Mouse (Mus musculus) forebrain, embryonic 15.5 days (tissue): ENCODE results near the gene Utrn. TPM values are rescaled to one million over a fixed set of nuclear protein-coding genes. Genes with fewer than 3 reads are reported as not detected.

ENCODE experiments used
- ATAC-seq: fragments of 200-750 bp; cut with Nextera tagmentation; replicated peaks from 2 replicates; pipeline ENCODE4 v1.8.0; 2017; ENCODE audit warnings: mild to moderate bottlenecking, moderate TSS enrichment, moderate library complexity
- H3K27ac ChIP-seq: fragments of 300-500 bp; sonication (generic); replicated peaks from 2 replicates; pipeline ENCODE4 v1.5.1; 2015; ENCODE audit warnings: mild to moderate bottlenecking, inconsistent platforms
- H3K27me3 ChIP-seq: fragments of 300-500 bp; sonication (generic); 2 replicates; pipeline ENCODE4 v1.6.1; 2015; ENCODE audit warnings: inconsistent platforms
- H3K36me3 ChIP-seq: fragments of 300-500 bp; sonication (generic); 2 replicates; pipeline ENCODE4 v1.6.1; 2015; ENCODE audit warnings: mild to moderate bottlenecking, inconsistent platforms
- H3K4me1 ChIP-seq: fragments of 300-500 bp; sonication (generic); 2 replicates; pipeline ENCODE4 v1.6.1; 2015; ENCODE audit warnings: inconsistent platforms
- H3K4me2 ChIP-seq: fragments of 300-500 bp; sonication (generic); replicated peaks from 2 replicates; pipeline ENCODE4 v1.6.1; 2015; ENCODE audit warnings: mild to moderate bottlenecking, inconsistent platforms
- H3K4me3 ChIP-seq: fragments of 300-500 bp; sonication (generic); 2 replicates; pipeline ENCODE4 v1.5.1; 2015; ENCODE audit warnings: mild to moderate bottlenecking, inconsistent platforms
- H3K9ac ChIP-seq: fragments of 300-500 bp; sonication (generic); replicated peaks from 2 replicates; pipeline ENCODE4 v1.6.1; 2015; ENCODE audit warnings: mild to moderate bottlenecking, inconsistent platforms
- H3K9me3 ChIP-seq: fragments of 300-500 bp; sonication (generic); 2 replicates; pipeline ENCODE4 v1.6.1; 2016; ENCODE audit warnings: inconsistent platforms
- WGBS: fragments of 180-500 bp; shearing (Covaris S2); methylation state at CpG from one replicate; pipeline ENCODE4 v1.1.7; 2015; ENCODE audit warnings: mixed read lengths; 5-methylcytosine and 5-hydroxymethylcytosine counted together
- polyA plus RNA-seq: library from polyadenylated mRNA; unstranded; fragments of >200 nt; fragmentation: Nextera tagmentation; extraction: Ambion mirVana; gene quantifications from 2 replicates; pipeline ENCODE4 v1.2.1, GENCODE M21; 2015

The Utrn gene
- polyA plus RNA-seq, 1 experiment from 2014 or later = 17.8 TPM

- Histone ChIP-seq H3K9me3 (no peaks in the 10 kb centered on the region), H3K4me3 (no peak overlapping the region), H3K4me2 (no peak overlapping the region), H3K27ac (no peak overlapping the region), H3K36me3 (no peaks in the 10 kb centered on the region), H3K4me1 (no peaks in the 10 kb centered on the region), H3K9ac (no peak overlapping the region), H3K27me3 (no peaks in the 10 kb centered on the region)
- 88% methylated on average over 5 of the region's 5 CpGs for WGBS
- ATAC-seq = no peak
Measured at GRCm38 (mm10) chr10:12469391-12470057, 399.6 kb downstream of the Utrn start.

GRCm38 (mm10) chr10:12467544-12467943 lies 401.6 kb downstream of the Utrn start:
- H3K36me3 ChIP-seq = no peaks in the 10 kb centered on the region
- H3K9ac ChIP-seq = no peak overlapping the region
- no peak overlapping the region for H3K4me2 ChIP-seq
- H3K27me3 ChIP-seq = no peaks in the 10 kb centered on the region
- 29% methylated on average over 2 of the region's 2 CpGs for WGBS
- no peak overlapping the region for H3K27ac ChIP-seq
- ATAC-seq = 0 out of 2 replicates have a peak, but pooled peaks have one; percentile 63
- no peaks in the 10 kb centered on the region for H3K9me3 ChIP-seq
- H3K4me1 ChIP-seq = no peaks in the 10 kb centered on the region
- no peak overlapping the region for H3K4me3 ChIP-seq

GRCm38 (mm10) chr10:12460945-12461344 lies 408.2 kb downstream of the Utrn start:
- H3K27me3 ChIP-seq = no peaks in the 10 kb centered on the region
- H3K9me3 ChIP-seq = no peaks in the 10 kb centered on the region
- no peak for ATAC-seq
- no peak overlapping the region for H3K27ac ChIP-seq
- H3K4me1 ChIP-seq = no peaks in the 10 kb centered on the region
- no peak overlapping the region for H3K4me3 ChIP-seq
- no peak overlapping the region for H3K9ac ChIP-seq
- no peak overlapping the region for H3K4me2 ChIP-seq
- H3K36me3 ChIP-seq = no peaks in the 10 kb centered on the region

GRCm38 (mm10) chr10:12456867-12457266 lies 412.3 kb downstream of the Utrn start:
- H3K9me3 ChIP-seq = no peaks in the 10 kb centered on the region
- no peaks in the 10 kb centered on the region for H3K4me1 ChIP-seq
- no peaks in the 10 kb centered on the region for H3K36me3 ChIP-seq
- H3K4me3 ChIP-seq = no peak overlapping the region
- WGBS = 98% methylated on average over 1 of the region's 1 CpGs
- H3K4me2 ChIP-seq = no peak overlapping the region
- no peaks in the 10 kb centered on the region for H3K27me3 ChIP-seq
- ATAC-seq = no peak
- H3K9ac ChIP-seq = no peak overlapping the region
- no peak overlapping the region for H3K27ac ChIP-seq

- no peak overlapping the region for H3K4me3 ChIP-seq
- 83% methylated on average over 2 of the region's 2 CpGs for WGBS
- no peaks in the 10 kb centered on the region for H3K9me3 ChIP-seq
- H3K36me3 ChIP-seq = no peaks in the 10 kb centered on the region
- H3K4me2 ChIP-seq = no peak overlapping the region
- ATAC-seq = no peak
- H3K27me3 ChIP-seq = no peaks in the 10 kb centered on the region
- no peak overlapping the region for H3K9ac ChIP-seq
- H3K4me1 ChIP-seq = no peaks in the 10 kb centered on the region
- H3K27ac ChIP-seq = no peak overlapping the region
Measured at GRCm38 (mm10) chr10:12452641-12453040, 416.5 kb downstream of the Utrn start.

- 92% methylated on average over 4 of the region's 4 CpGs for WGBS
- no peaks in the 10 kb centered on the region for H3K27me3 ChIP-seq
Measured at GRCm38 (mm10) chr10:12444122-12444521, 425.0 kb downstream of the Utrn start.

GRCm38 (mm10) chr10:12433161-12433560 lies 436.0 kb downstream of the Utrn start:
- Histone ChIP-seq H3K4me2 (no peak overlapping the region), H3K27me3 (no peaks in the 10 kb centered on the region), H3K9me3 (no peaks in the 10 kb centered on the region), H3K36me3 (no peaks in the 10 kb centered on the region), H3K27ac (no peak overlapping the region), H3K4me1 (no peaks in the 10 kb centered on the region), H3K9ac (no peak overlapping the region), H3K4me3 (no peak overlapping the region)
- no peak; the same call in 1 of the 2 replicates for ATAC-seq
- 45% methylated on average over 2 of the region's 2 CpGs for WGBS

More at GRCm38 (mm10) chr10:12444122-12444521, 425.0 kb downstream of the Utrn start:
- Histone ChIP-seq H3K9ac (no peak overlapping the region), H3K4me3 (no peak overlapping the region), H3K9me3 (no peaks in the 10 kb centered on the region), H3K4me1 (no peaks in the 10 kb centered on the region), H3K4me2 (no peak overlapping the region), H3K27ac (no peak overlapping the region), H3K36me3 (no peaks in the 10 kb centered on the region)
- ATAC-seq = no peak

- H3K36me3 ChIP-seq = no peaks in the 10 kb centered on the region
- H3K4me2 ChIP-seq = no peak overlapping the region
- no peaks in the 10 kb centered on the region for H3K9me3 ChIP-seq
- 0 out of 2 replicates have a peak, but pooled peaks cover 3% of the 10 kb centered on the region for H3K4me1 ChIP-seq
- H3K27me3 ChIP-seq = no peaks in the 10 kb centered on the region
- H3K9ac ChIP-seq = no peak overlapping the region
- H3K27ac ChIP-seq = no peak overlapping the region
- no peak for ATAC-seq
- H3K4me3 ChIP-seq = no peak overlapping the region
Measured at GRCm38 (mm10) chr10:12430399-12430798, 438.8 kb downstream of the Utrn start.

- H3K36me3 ChIP-seq = no peaks in the 10 kb centered on the region
- WGBS = 54% methylated on average over 8 of the region's 8 CpGs
- no peaks in the 10 kb centered on the region for H3K9me3 ChIP-seq
- H3K27me3 ChIP-seq = no peaks in the 10 kb centered on the region
- H3K4me3 ChIP-seq = no peak overlapping the region
- H3K4me1 ChIP-seq = 0 out of 2 replicates have a peak, but pooled peaks cover 3% of the 10 kb centered on the region
- peak; percentile 67 for ATAC-seq
- no peak overlapping the region for H3K27ac ChIP-seq
- H3K4me2 ChIP-seq = no peak overlapping the region
- no peak overlapping the region for H3K9ac ChIP-seq
Measured at GRCm38 (mm10) chr10:12426866-12427265, 442.3 kb downstream of the Utrn start.

- 0 out of 2 replicates have a peak, but pooled peaks cover 3% of the 10 kb centered on the region for H3K4me1 ChIP-seq
- H3K9me3 ChIP-seq = no peaks in the 10 kb centered on the region
- WGBS = 59% methylated on average over 2 of the region's 2 CpGs
- H3K4me3 ChIP-seq = no peak overlapping the region
- H3K36me3 ChIP-seq = no peaks in the 10 kb centered on the region
- no peak for ATAC-seq
- no peak overlapping the region for H3K27ac ChIP-seq
- no peaks in the 10 kb centered on the region for H3K27me3 ChIP-seq
- H3K4me2 ChIP-seq = no peak overlapping the region
- H3K9ac ChIP-seq = no peak overlapping the region
Measured at GRCm38 (mm10) chr10:12424944-12425343, 444.2 kb downstream of the Utrn start.

GRCm38 (mm10) chr10:12423994-12424725 lies 445.0 kb downstream of the Utrn start:
- WGBS = 78% methylated on average over 7 of the region's 7 CpGs
- no peak for ATAC-seq
- Histone ChIP-seq H3K27ac (no peak overlapping the region), H3K4me1 (0 out of 2 replicates have a peak, but pooled peaks cover 3% of the 10 kb centered on the region), H3K4me3 (no peak overlapping the region), H3K27me3 (no peaks in the 10 kb centered on the region), H3K9me3 (no peaks in the 10 kb centered on the region), H3K4me2 (no peak overlapping the region), H3K36me3 (no peaks in the 10 kb centered on the region), H3K9ac (no peak overlapping the region)

- H3K4me2 ChIP-seq = no peak overlapping the region
- no peak for ATAC-seq
- H3K9me3 ChIP-seq = no peaks in the 10 kb centered on the region
- no peak overlapping the region for H3K27ac ChIP-seq
- no peaks in the 10 kb centered on the region for H3K27me3 ChIP-seq
- no peaks in the 10 kb centered on the region for H3K36me3 ChIP-seq
- no peaks in the 10 kb centered on the region for H3K4me1 ChIP-seq
- H3K9ac ChIP-seq = no peak overlapping the region
- 87% methylated on average over 3 of the region's 3 CpGs for WGBS
- no peak overlapping the region for H3K4me3 ChIP-seq
Measured at GRCm38 (mm10) chr10:12414967-12415366, 454.2 kb downstream of the Utrn start.
